Mouse (Mus musculus) 416B (cell line): ENCODE results near the gene Cdkl3.

ENCODE experiments used
- DNase-seq: peaks from one replicate; pipeline ENCODE4 v3.0.0; 2011; ENCODE audit warnings: low read depth

The Cdkl3 gene

GRCm38 (mm10) chr11:52011541-52011940 lies 7.5 kb downstream of the Cdkl3 start:
- DNase-seq, result no peak

- DNase-seq, result no peak
Measured at GRCm38 (mm10) chr11:52018217-52018616, 14.2 kb downstream of the Cdkl3 start.

GRCm38 (mm10) chr11:52032356-52032755 lies 28.3 kb downstream of the Cdkl3 start:
- no peak for DNase-seq

- DNase-seq, result no peak
Measured at GRCm38 (mm10) chr11:52033953-52034352, 29.9 kb downstream of the Cdkl3 start.

- DNase-seq, result peak; percentile 26
Measured at GRCm38 (mm10) chr11:52035905-52036304, 31.9 kb downstream of the Cdkl3 start.

GRCm38 (mm10) chr11:52037659-52038058 lies 33.6 kb downstream of the Cdkl3 start:
- DNase-seq, result no peak

- peak; percentile 66 for DNase-seq
Measured at GRCm38 (mm10) chr11:52043224-52043623, 39.2 kb downstream of the Cdkl3 start.

GRCm38 (mm10) chr11:52044156-52044555 lies 40.1 kb downstream of the Cdkl3 start:
- peak; percentile 41 for DNase-seq

- peak; percentile 75 for DNase-seq
Measured at GRCm38 (mm10) chr11:52046446-52047165, 42.6 kb downstream of the Cdkl3 start.

- no peak for DNase-seq
Measured at GRCm38 (mm10) chr11:52053371-52053770, 49.4 kb downstream of the Cdkl3 start.

GRCm38 (mm10) chr11:52054728-52055127 lies 50.7 kb downstream of the Cdkl3 start:
- DNase-seq, result no peak

- DNase-seq, result no peak
Measured at GRCm38 (mm10) chr11:52056198-52056597, 52.2 kb downstream of the Cdkl3 start.

- DNase-seq, result no peak
Measured at GRCm38 (mm10) chr11:52059001-52059400, 55.0 kb downstream of the Cdkl3 start.

GRCm38 (mm10) chr11:52060315-52060714 lies 56.3 kb downstream of the Cdkl3 start:
- no peak for DNase-seq

GRCm38 (mm10) chr11:52062406-52062805 lies 58.4 kb downstream of the Cdkl3 start:
- DNase-seq, result no peak

- DNase-seq, result peak; percentile 83
Measured at GRCm38 (mm10) chr11:52064398-52064797, 60.4 kb downstream of the Cdkl3 start.

- DNase-seq, result peak; percentile 72
Measured at GRCm38 (mm10) chr11:52065841-52066240, 61.8 kb downstream of the Cdkl3 start.

- DNase-seq, result peak; percentile 82
Measured at GRCm38 (mm10) chr11:52071768-52072167, 67.7 kb downstream of the Cdkl3 start.

- peak; percentile 30 for DNase-seq
Measured at GRCm38 (mm10) chr11:52073528-52074170, 69.6 kb downstream of the Cdkl3 start.

GRCm38 (mm10) chr11:52074626-52075470 lies 70.8 kb downstream of the Cdkl3 start:
- DNase-seq, result peak; percentile 91

GRCm38 (mm10) chr11:52075794-52076633 lies 72.0 kb downstream of the Cdkl3 start:
- no peak for DNase-seq
